Mouse (Mus musculus) spleen, adult 2 months (tissue): ENCODE measurements around the gene Gm20661.

Experiments used
- CTCF ChIP-seq: fragments of 200-500 bp; IDR thresholded peaks from 2 replicates; pipeline ENCODE4 v1.5.1; 2011; ENCODE audit warnings: mild to moderate bottlenecking, inconsistent platforms; ENCODE audit not compliant: insufficient read depth, insufficient read length, insufficient replicate concordance; ENCODE audit errors: extremely low read depth
- POLR2A ChIP-seq: fragments of 200-500 bp; IDR thresholded peaks from 2 replicates; pipeline ENCODE4 v1.6.1; 2011; ENCODE audit warnings: low read depth, low read length, inconsistent platforms

GRCm38 (mm10) chr9:108001922-108002770 is 19.3 kb downstream of the Gm20661 start, which contains the start of gene Ip6k1:
- TF ChIP-seq CTCF (no peak), POLR2A (peak; percentile 87)
